Mouse (Mus musculus): ENCODE results near the gene Edc3.
A peak's percentile ranks its signal among the peaks of the same experiment; 100 is the strongest.

Edc3 gene

GRCm38 (mm10) chr9:57723796-57724195, 15.5 kb downstream of the Edc3 start:
- Histone ChIP-seq H3K36me3 (ENCODE audit: control insufficient read depth, insufficient read depth, low read length, poor library complexity, severe bottlenecking) (peaks cover 8% of the 10 kb centered on the region), H3K27me3 (ENCODE audit: control insufficient read depth, insufficient read depth, low read length, poor library complexity, severe bottlenecking) (no peaks in the 10 kb centered on the region)
- DNase-seq (ENCODE audit: low read depth, low spot score): no peak

- Histone ChIP-seq H3K36me3 (ENCODE audit: control insufficient read depth, insufficient read depth, low read length, poor library complexity, severe bottlenecking) (peaks cover 10% of the 10 kb centered on the region), H3K27me3 (ENCODE audit: control insufficient read depth, insufficient read depth, low read length, poor library complexity, severe bottlenecking) (no peaks in the 10 kb centered on the region)
- no peak for DNase-seq (ENCODE audit: low read depth, low spot score)
These were observed 16.4 kb downstream of the Edc3 start for GRCm38 (mm10) chr9:57724701-57725100.

- H3K27me3 ChIP-seq (ENCODE audit: control insufficient read depth, insufficient read depth, low read length, poor library complexity, severe bottlenecking): no peaks in the 10 kb centered on the region
- peaks cover 6% of the 10 kb centered on the region for H3K36me3 ChIP-seq (ENCODE audit: control insufficient read depth, insufficient read depth, low read length, poor library complexity, severe bottlenecking)
- peak; percentile 44 for DNase-seq (ENCODE audit: low read depth, low spot score)
These were observed 20.0 kb downstream of the Edc3 start for GRCm38 (mm10) chr9:57728312-57728711.

- Histone ChIP-seq H3K36me3 (ENCODE audit: control insufficient read depth, insufficient read depth, low read length, poor library complexity, severe bottlenecking) (peaks cover 3% of the 10 kb centered on the region), H3K27me3 (ENCODE audit: control insufficient read depth, insufficient read depth, low read length, poor library complexity, severe bottlenecking) (no peaks in the 10 kb centered on the region)
- DNase-seq (ENCODE audit: low read depth, low spot score): no peak
These were observed 25.3 kb downstream of the Edc3 start for GRCm38 (mm10) chr9:57733606-57734005.

GRCm38 (mm10) chr9:57739863-57740262, 31.5 kb downstream of the Edc3 start:
- Histone ChIP-seq H3K36me3 (ENCODE audit: control insufficient read depth, insufficient read depth, low read length, poor library complexity, severe bottlenecking) (no peaks in the 10 kb centered on the region; the same call in none of the 2 replicates), H3K27me3 (ENCODE audit: control insufficient read depth, insufficient read depth, low read length, poor library complexity, severe bottlenecking) (no peaks in the 10 kb centered on the region)
- DNase-seq (ENCODE audit: low read depth, low spot score): no peak

GRCm38 (mm10) chr9:57744462-57745091, 36.2 kb downstream of the Edc3 start:
- H3K36me3 ChIP-seq (ENCODE audit: control insufficient read depth, insufficient read depth, low read length, poor library complexity, severe bottlenecking): peaks cover 5% of the 10 kb centered on the region
- H3K27me3 ChIP-seq (ENCODE audit: control insufficient read depth, insufficient read depth, low read length, poor library complexity, severe bottlenecking): no peaks in the 10 kb centered on the region
- DNase-seq (ENCODE audit: low read depth, low spot score): peak; percentile 84

- no peak for DNase-seq (ENCODE audit: low read depth, low spot score)
- peaks cover 12% of the 10 kb centered on the region for H3K36me3 ChIP-seq (ENCODE audit: control insufficient read depth, insufficient read depth, low read length, poor library complexity, severe bottlenecking)
These were observed 38.7 kb downstream of the Edc3 start for GRCm38 (mm10) chr9:57747067-57747466.

GRCm38 (mm10) chr9:57748137-57748536, 39.8 kb downstream of the Edc3 start:
- H3K27me3 ChIP-seq (ENCODE audit: control insufficient read depth, insufficient read depth, low read length, poor library complexity, severe bottlenecking): no peaks in the 10 kb centered on the region
- DNase-seq (ENCODE audit: low read depth, low spot score): no peak

More at GRCm38 (mm10) chr9:57747067-57747466, 38.7 kb downstream of the Edc3 start:
- no peaks in the 10 kb centered on the region for H3K27me3 ChIP-seq (ENCODE audit: control insufficient read depth, insufficient read depth, low read length, poor library complexity, severe bottlenecking)

GRCm38 (mm10) chr9:57748831-57749230, 40.5 kb downstream of the Edc3 start:
- DNase-seq (ENCODE audit: low read depth, low spot score): no peak
- H3K27me3 ChIP-seq (ENCODE audit: control insufficient read depth, insufficient read depth, low read length, poor library complexity, severe bottlenecking): no peaks in the 10 kb centered on the region
- peaks cover 20% of the 10 kb centered on the region for H3K36me3 ChIP-seq (ENCODE audit: control insufficient read depth, insufficient read depth, low read length, poor library complexity, severe bottlenecking)

More at GRCm38 (mm10) chr9:57748137-57748536, 39.8 kb downstream of the Edc3 start:
- peaks cover 18% of the 10 kb centered on the region for H3K36me3 ChIP-seq (ENCODE audit: control insufficient read depth, insufficient read depth, low read length, poor library complexity, severe bottlenecking)

- no peak for DNase-seq (ENCODE audit: low read depth, low spot score)
- Histone ChIP-seq H3K27me3 (ENCODE audit: control insufficient read depth, insufficient read depth, low read length, poor library complexity, severe bottlenecking) (no peaks in the 10 kb centered on the region), H3K36me3 (ENCODE audit: control insufficient read depth, insufficient read depth, low read length, poor library complexity, severe bottlenecking) (peaks cover 29% of the 10 kb centered on the region)
These were observed 42.6 kb downstream of the Edc3 start for GRCm38 (mm10) chr9:57750901-57751300.

GRCm38 (mm10) chr9:57757578-57757977, 49.2 kb downstream of the Edc3 start:
- no peak for DNase-seq (ENCODE audit: low read depth, low spot score)
- peaks cover 38% of the 10 kb centered on the region for H3K36me3 ChIP-seq (ENCODE audit: control insufficient read depth, insufficient read depth, low read length, poor library complexity, severe bottlenecking)
- H3K27me3 ChIP-seq (ENCODE audit: control insufficient read depth, insufficient read depth, low read length, poor library complexity, severe bottlenecking): no peaks in the 10 kb centered on the region

- no peak for DNase-seq (ENCODE audit: low read depth, low spot score)
- H3K27me3 ChIP-seq (ENCODE audit: control insufficient read depth, insufficient read depth, low read length, poor library complexity, severe bottlenecking): no peaks in the 10 kb centered on the region
- H3K36me3 ChIP-seq (ENCODE audit: control insufficient read depth, insufficient read depth, low read length, poor library complexity, severe bottlenecking): peaks cover 31% of the 10 kb centered on the region
These were observed 50.2 kb downstream of the Edc3 start for GRCm38 (mm10) chr9:57758528-57758927.

- DNase-seq (ENCODE audit: low read depth, low spot score): peak; percentile 83
- no peaks in the 10 kb centered on the region for H3K27me3 ChIP-seq (ENCODE audit: control insufficient read depth, insufficient read depth, low read length, poor library complexity, severe bottlenecking)
These were observed 50.9 kb downstream of the Edc3 start for GRCm38 (mm10) chr9:57759289-57759688.

GRCm38 (mm10) chr9:57760416-57761146, 52.2 kb downstream of the Edc3 start:
- H3K36me3 ChIP-seq (ENCODE audit: control insufficient read depth, insufficient read depth, low read length, poor library complexity, severe bottlenecking): peaks cover 23% of the 10 kb centered on the region
- DNase-seq (ENCODE audit: low read depth, low spot score): no peak
- no peaks in the 10 kb centered on the region for H3K27me3 ChIP-seq (ENCODE audit: control insufficient read depth, insufficient read depth, low read length, poor library complexity, severe bottlenecking)

More at GRCm38 (mm10) chr9:57759289-57759688, 50.9 kb downstream of the Edc3 start:
- H3K36me3 ChIP-seq (ENCODE audit: control insufficient read depth, insufficient read depth, low read length, poor library complexity, severe bottlenecking): peaks cover 31% of the 10 kb centered on the region

All from splenic B cell, adult 2 months (primary cell).